Mouse (Mus musculus) left cerebral cortex, adult 8-10 months (tissue): ENCODE measurements at regions not wholly inside any gene's neighbourhood (a gene's known extent, or its start where the extent isn't known, plus 50 kb on each side); places are given as distances from the start of the nearest gene placed in this dataset.
A peak's percentile ranks its signal among the peaks of the same experiment; 100 is the strongest.

Source experiments
- DNase-seq, 2 experiments: peaks; one replicate each; pipeline ENCODE4 v3.0.0; 2022; ENCODE audit warnings: low spot score in 2 of 2

DNA sequence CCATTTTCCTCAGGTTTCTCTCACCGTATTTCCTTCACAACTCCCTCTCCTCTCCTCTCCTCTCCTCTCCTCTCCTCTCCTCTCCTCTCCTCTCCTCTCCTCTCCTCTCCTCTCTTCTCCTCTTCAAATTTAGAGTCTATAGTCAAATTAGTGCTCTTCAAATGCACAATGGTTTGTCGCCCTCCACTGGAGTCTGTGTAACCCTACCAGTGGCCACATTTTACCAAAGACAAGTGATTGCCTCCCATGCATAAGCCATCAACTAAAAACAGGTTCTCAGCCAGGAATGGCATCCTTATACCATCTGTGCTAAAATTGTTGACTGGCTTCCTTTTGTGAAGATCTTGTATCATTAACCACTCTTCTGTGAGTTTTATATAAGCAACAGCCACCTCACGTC lies 979.5 kb upstream of the Adam24 start:
- no peak for DNase-seq

DNA sequence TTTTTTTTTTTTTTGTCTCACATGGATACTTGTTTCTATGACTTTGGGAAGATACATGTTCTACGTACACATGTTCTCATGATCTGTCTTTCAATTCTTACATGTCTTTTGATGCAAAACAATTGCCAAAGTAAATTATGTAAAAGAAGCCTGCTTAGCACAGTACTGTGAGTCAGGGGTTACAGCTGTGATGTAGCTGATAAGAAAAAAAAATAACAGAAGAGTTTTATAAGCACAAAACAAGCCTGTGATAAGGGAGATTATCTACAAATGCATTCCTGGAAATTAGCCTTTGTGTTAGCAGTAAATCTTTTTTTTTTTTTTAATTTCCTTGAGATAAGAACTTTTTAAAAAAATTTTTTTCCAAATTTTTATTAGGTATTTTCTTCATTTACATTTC lies 969.0 kb upstream of the Adam24 start:
- DNase-seq, result no peak

DNA sequence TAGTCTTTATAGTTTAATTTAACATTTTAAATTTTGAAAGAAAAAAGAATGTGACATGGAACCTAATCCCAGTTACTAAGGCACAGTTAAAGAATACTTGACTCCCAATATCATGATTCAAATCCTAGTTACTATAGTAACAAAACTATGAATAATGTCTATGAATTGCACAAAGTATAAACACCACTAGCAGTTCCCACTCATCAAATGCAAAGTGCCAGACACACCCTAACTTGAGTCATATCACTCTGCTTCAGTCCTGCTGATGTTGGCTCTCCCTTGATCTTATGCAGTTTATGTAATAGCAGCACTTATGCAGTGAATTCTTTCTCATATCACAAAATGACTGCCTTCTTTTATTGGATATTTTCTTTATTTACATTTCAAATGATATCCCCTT lies 932.5 kb upstream of the Adam24 start:
- DNase-seq, result peak in 1 of 2 experiments; percentile 40

DNA sequence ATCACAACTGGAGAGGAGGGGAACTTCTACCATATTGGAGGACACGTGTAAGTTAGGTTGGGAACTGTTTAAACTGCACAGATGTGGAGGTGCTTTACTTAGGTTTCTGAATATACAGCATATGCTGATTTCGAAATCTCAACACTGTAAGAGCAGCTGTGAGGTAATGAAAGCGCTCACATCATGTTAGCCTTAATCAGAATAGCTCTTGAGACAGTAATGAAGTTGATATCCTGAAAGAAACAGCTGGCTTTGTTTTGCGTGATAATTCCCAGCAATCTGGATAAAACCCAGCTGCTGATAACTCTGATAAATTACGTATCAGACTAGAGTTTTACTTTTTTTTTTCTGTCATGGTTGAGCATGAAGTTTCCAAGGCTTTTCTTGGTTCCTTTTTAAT lies 928.7 kb upstream of the Adam24 start:
- DNase-seq, result no peak

DNA sequence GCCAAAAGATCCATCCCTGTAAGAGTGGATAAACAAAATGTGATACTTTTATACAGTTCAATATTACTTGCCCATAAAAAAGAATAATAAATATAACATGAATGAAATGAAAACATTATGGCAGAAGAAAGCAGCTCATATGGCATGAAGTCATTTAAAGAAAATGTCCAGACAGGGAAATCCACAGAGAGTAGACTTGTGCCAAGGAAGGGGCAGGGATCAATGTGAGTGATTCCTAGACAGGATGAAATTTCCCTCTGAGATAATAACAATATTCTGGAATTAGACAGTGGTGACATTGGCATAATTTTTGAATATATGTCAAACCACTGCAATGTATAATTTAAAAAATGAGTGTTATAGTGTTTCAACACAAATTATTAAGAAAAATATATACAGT lies 915.0 kb upstream of the Adam24 start:
- no peak for DNase-seq

DNA sequence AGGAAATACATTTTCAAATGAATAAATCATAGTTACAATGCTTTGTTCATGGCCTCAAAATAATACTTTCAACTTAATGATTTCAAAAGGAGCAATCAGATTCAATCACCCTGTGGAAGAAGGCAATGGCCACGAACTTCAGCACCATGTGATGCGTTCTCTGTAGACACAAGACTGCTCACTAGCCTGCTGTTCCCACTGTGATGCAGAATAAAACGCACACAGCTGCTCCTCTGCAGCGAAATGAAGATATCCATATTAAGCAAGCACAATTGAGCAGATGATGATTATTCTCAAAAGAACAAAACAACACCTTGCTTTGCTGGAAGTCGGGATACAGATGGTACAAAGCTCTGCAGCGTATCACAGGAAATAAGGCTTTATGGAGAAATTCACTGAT lies 895.4 kb upstream of the Adam24 start:
- DNase-seq, result no peak

DNA sequence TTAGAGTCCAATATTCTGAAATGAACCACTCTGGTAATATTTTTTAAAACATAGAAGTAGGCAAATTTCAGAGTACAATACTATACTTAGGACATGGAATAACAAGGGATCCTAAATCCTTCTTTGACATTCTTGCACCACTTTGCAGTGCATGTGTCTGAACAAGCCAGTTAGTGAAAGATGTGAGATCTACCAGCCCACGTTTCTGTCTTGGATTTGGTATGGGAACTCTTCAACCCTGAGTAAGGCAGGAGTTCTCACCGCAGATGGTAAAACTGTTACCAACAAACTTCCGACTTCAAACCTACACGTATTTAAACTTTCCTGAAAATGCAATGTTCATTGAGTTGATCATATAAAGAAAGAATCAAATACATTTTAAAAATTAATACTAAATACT lies 894.7 kb upstream of the Adam24 start:
- no peak for DNase-seq

DNA sequence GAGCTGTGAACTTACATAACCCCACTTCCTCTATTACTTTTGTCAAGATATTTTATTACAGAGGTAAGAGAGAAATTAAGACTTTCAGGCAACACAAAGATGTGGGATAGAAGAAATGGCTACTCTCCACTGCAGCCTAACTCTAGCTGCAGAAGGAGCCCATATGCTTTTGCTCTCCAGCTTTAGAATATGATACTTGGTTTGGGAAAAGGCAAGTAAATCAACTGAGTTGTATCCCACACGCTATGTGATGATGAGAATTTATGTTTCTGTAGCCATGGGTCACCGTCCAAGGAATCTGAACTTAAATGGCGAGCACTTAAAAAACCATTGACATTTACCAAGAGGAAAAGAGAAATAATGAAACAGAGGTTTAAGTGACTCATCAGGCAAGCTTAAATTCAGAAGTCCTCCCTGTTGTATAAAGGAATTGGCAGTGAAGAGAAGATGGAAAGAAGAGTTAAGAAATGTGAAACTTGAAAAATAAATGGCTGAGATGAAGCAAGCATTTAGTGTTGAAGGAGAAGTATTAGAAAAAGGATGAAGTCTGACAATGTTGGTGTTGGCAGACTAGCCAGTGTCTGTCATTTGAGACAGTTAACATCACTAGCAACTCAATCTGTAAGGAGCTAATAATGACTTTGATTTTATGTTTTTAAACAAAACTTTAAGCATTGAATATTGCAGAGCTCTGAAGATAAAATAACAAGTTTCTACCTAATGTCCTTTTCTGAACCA lies 893.3 kb upstream of the Adam24 start:
- DNase-seq, result no peak

DNA sequence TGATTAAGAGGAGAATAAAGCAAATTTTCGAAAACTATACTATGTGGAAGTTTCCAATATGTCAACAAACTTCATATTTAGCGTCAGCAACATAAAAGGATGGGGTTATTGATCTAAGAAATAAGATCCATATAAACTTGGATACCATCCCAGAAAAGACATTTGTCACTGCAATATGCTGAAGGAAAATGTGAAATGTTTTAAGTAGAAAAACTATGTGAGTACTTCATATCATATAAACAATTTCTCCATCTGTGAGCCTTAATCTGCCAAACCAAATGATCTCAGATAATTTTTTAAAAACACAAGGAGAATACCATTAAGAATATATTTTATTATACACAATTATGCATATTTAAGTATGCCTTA lies 892.7 kb upstream of the Adam24 start:
- DNase-seq, result no peak
